Mouse (Mus musculus) myocyte (in vitro differentiated cells): Measurements from ENCODE around the gene AU021092. TPM values are rescaled to one million over a fixed set of nuclear protein-coding genes. Genes with fewer than 3 reads are reported as not detected.

Experiments
- H3K27me3 ChIP-seq: one replicate; pipeline ENCODE4 v1.6.1; 2011; ENCODE audit not compliant: control insufficient read depth, insufficient read depth, insufficient read length
- H3K36me3 ChIP-seq: one replicate; pipeline ENCODE4 v1.6.1; 2011; ENCODE audit not compliant: control insufficient read depth, insufficient read depth
- H3K4me2 ChIP-seq: one replicate; pipeline ENCODE4 v1.6.1; 2011; ENCODE audit warnings: low read depth, control low read depth
- H3K4me3 ChIP-seq: one replicate; pipeline ENCODE4 v1.5.1; 2011; ENCODE audit warnings: mild to moderate bottlenecking, control low read depth, moderate library complexity
- H3K79me2 ChIP-seq: one replicate; pipeline ENCODE4 v1.6.1; 2011; ENCODE audit not compliant: control insufficient read depth, insufficient read depth
- H3ac ChIP-seq: one replicate; pipeline ENCODE4 v1.6.1; 2011; ENCODE audit not compliant: control insufficient read depth, insufficient read length
- CEBPB ChIP-seq: IDR thresholded peaks from 2 replicates; pipeline ENCODE4 v1.6.1; 2011; ENCODE audit warnings: mild to moderate bottlenecking, moderate library complexity; ENCODE audit not compliant: poor library complexity, insufficient read depth, severe bottlenecking
- E2F4 ChIP-seq: IDR thresholded peaks from one replicate; pipeline ENCODE4 v1.6.1; 2011; ENCODE audit warnings: mild to moderate bottlenecking, control low read depth, moderate library complexity; ENCODE audit not compliant: insufficient read depth
- MAX ChIP-seq: IDR thresholded peaks from one replicate; pipeline ENCODE4 v1.6.1; 2011; ENCODE audit warnings: low read depth, mild to moderate bottlenecking, control low read depth
- MYOD1 ChIP-seq, 3 experiments: IDR thresholded peaks; one replicate each; pipeline ENCODE4 v1.6.1; 2011; ENCODE audit warnings: control low read depth in 2 of 3, low read depth in 2 of 3, mild to moderate bottlenecking in 2 of 3, moderate library complexity in 1 of 3; ENCODE audit not compliant: insufficient read length in 2 of 3, control insufficient read depth in 1 of 3
- MYOG ChIP-seq, 3 experiments: IDR thresholded peaks; one replicate each; pipeline ENCODE4 v1.6.1; 2011; ENCODE audit warnings: control low read depth in 2 of 3, low read depth in 2 of 3, mild to moderate bottlenecking in 2 of 3; ENCODE audit not compliant: insufficient read length in 2 of 3, control insufficient read depth in 1 of 3, insufficient read depth in 1 of 3
- POLR2A ChIP-seq: IDR thresholded peaks from one replicate; pipeline ENCODE4 v1.6.1; 2011; ENCODE audit warnings: low read depth, mild to moderate bottlenecking, control low read depth, moderate library complexity; ENCODE audit not compliant: insufficient read length
- POLR2AphosphoS2 ChIP-seq: IDR thresholded peaks from one replicate; pipeline ENCODE4 v1.6.1; 2011; ENCODE audit warnings: low read depth, control low read depth; ENCODE audit not compliant: insufficient read length
- REST ChIP-seq: IDR thresholded peaks from one replicate; pipeline ENCODE4 v1.6.1; 2011; ENCODE audit warnings: mild to moderate bottlenecking, control low read depth, moderate library complexity; ENCODE audit not compliant: insufficient read depth, insufficient read length
- SRF ChIP-seq: IDR thresholded peaks from one replicate; pipeline ENCODE4 v1.6.1; 2011; ENCODE audit warnings: low read depth; ENCODE audit not compliant: control insufficient read depth, insufficient read length
- TCF12 ChIP-seq: IDR thresholded peaks from one replicate; pipeline ENCODE4 v1.6.1; 2011; ENCODE audit warnings: mild to moderate bottlenecking, control low read depth; ENCODE audit not compliant: poor library complexity, insufficient read depth, severe bottlenecking
- TCF3 ChIP-seq: IDR thresholded peaks from one replicate; pipeline ENCODE4 v1.6.1; 2011; ENCODE audit warnings: low read depth, control low read depth; ENCODE audit not compliant: insufficient read length
- USF1 ChIP-seq: IDR thresholded peaks from one replicate; pipeline ENCODE4 v1.6.1; 2011; ENCODE audit warnings: low read depth, mild to moderate bottlenecking, control low read depth, moderate library complexity
- polyA plus RNA-seq: library from polyadenylated mRNA; unstranded; fragments of >200 nt; fragmentation: generic; extraction: Trizol; gene quantifications from one replicate; pipeline ENCODE4 v1.2.1, GENCODE M21; 2012; ENCODE audit warnings: missing spikeins

The AU021092 gene
- polyA plus RNA-seq, 1 experiment, result 1.3 TPM

DNA sequence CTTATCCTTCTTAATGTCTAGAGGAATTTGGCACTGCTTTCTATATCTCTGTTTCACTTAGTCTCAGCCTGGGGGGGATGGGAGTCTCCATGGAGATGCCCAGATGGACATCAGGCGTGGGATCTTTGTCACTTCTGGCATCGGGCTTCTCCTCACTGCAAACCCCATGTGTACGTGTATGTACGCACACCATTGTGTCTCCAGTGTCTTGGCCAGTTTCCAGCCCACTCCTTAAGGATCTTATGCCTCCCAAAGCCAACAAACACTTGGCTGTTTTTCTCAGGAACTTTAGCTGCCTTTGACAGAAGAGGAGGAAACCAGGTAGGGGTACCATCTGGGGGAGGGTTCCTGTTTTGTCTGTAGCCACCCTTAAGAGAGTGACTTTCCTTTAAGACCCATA lies 696 bp downstream of the AU021092 start:
- H3K36me3 ChIP-seq, result no peaks in the 10 kb centered on the region
- H3K27me3 ChIP-seq, result peaks cover 5% of the 10 kb centered on the region
- H3K4me3 ChIP-seq, result no peak overlapping the region
- TF ChIP-seq E2F4, result no peak
- no peak overlapping the region for H3K4me2 ChIP-seq
- no peaks in the 10 kb centered on the region for H3K79me2 ChIP-seq
- no peak overlapping the region for H3ac ChIP-seq

- peaks cover 5% of the 10 kb centered on the region for H3K27me3 ChIP-seq
- H3K4me2 ChIP-seq, result no peak overlapping the region
- no peak overlapping the region for H3K4me3 ChIP-seq
- TF ChIP-seq CEBPB, result no peak
- no peak for TF ChIP-seq TCF3
- TF ChIP-seq POLR2A, result no peak
- TF ChIP-seq MYOG (IDR thresholded peaks at IDR 0.05; ENCODE audit: control insufficient read depth in 1 of 3, insufficient read depth in 1 of 3, insufficient read length in 2 of 3, low read depth in 2 of 3), result no peak
- TF ChIP-seq SRF, result no peak
- no peak for TF ChIP-seq POLR2AphosphoS2
- H3K36me3 ChIP-seq, result no peaks in the 10 kb centered on the region
- no peaks in the 10 kb centered on the region for H3K79me2 ChIP-seq
- H3ac ChIP-seq, result no peak overlapping the region
Observed at GRCm38 (mm10) chr16:5217341-5218133, 4.6 kb downstream of the AU021092 start.

DNA sequence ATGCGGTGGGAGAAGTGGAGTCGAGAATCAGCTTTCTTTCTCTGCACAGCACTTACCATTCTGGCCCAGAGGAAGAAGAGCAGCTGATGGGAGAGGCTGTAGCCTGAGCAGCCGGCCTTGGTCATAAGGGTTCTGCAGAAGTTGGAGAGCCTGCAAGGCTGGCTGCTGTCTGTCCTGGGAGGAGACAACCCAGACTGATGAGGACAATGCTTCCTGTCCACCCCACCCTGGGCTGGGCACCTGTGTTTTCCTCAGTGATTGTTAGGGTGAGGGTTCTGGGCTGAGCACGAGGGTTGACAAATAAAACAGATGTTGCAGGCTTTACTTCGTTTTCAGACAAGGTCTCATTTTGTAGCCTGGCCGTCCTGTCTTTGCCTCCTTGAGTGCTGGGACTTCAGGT lies 5.4 kb downstream of the AU021092 start:
- H3K4me2 ChIP-seq, result no peak overlapping the region
- H3K79me2 ChIP-seq, result no peaks in the 10 kb centered on the region
- no peaks in the 10 kb centered on the region for H3K36me3 ChIP-seq
- H3K27me3 ChIP-seq, result peaks cover 5% of the 10 kb centered on the region
- TF ChIP-seq REST (no peak), E2F4 (no peak), USF1 (no peak), MYOD1 (IDR thresholded peaks at IDR 0.05; ENCODE audit: control insufficient read depth in 1 of 3, insufficient read length in 2 of 3, low read depth in 2 of 3) (no peak), POLR2A (no peak), SRF (no peak), MAX (no peak), TCF3 (no peak), MYOG (IDR thresholded peaks at IDR 0.05; ENCODE audit: control insufficient read depth in 1 of 3, insufficient read depth in 1 of 3, insufficient read length in 2 of 3, low read depth in 2 of 3) (no peak), TCF12 (no peak), POLR2AphosphoS2 (no peak), CEBPB (no peak)
- no peak overlapping the region for H3K4me3 ChIP-seq
- no peak overlapping the region for H3ac ChIP-seq

DNA sequence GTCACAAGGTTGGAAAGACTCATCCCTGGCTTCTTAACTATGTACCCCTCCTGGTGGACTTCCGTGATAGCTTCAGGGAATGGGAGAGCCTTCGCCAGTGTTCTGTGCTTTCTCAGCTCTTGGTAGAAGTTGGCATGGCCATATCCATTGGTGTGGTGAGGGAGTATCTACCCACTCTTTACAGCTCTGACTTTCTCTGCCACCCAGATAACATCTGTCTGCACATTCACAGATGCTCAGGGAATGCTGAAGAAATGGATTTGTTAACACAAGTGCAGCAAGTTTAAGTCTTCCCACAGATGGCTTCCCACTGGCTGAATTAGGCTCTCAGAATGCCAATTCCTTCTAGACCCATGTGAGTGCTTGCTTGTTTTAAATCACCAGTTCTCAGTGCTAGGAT lies 8.0 kb downstream of the AU021092 start:
- Histone ChIP-seq H3ac (no peak overlapping the region), H3K79me2 (no peaks in the 10 kb centered on the region), H3K4me2 (no peak overlapping the region), H3K4me3 (no peak overlapping the region), H3K36me3 (no peaks in the 10 kb centered on the region), H3K27me3 (no peaks in the 10 kb centered on the region)
- TF ChIP-seq TCF12 (no peak), POLR2AphosphoS2 (no peak), SRF (no peak), MYOG (IDR thresholded peaks at IDR 0.05; ENCODE audit: control insufficient read depth in 1 of 3, insufficient read depth in 1 of 3, insufficient read length in 2 of 3, low read depth in 2 of 3) (no peak), REST (no peak)

DNA sequence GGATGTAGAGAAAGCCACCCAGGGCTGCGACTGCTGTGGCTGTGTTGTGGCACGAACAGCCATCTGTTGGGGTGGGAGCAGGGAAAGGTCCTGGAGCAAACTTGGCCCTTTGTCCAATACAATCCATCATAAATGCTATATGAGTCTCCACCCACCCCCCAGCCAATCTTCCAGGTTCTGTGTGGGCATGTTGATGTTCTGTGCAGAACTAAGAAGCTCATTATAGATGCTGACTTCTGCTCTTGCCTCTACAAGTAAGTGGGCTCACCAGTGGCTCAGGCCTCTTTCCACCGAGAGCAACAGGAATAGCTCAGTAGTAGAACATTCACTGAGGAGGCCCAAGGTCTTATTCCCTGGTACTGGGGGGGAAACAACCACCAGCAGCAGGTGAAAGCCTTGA lies 9.9 kb downstream of the AU021092 start:
- no peak overlapping the region for H3K4me3 ChIP-seq
- H3K79me2 ChIP-seq, result no peaks in the 10 kb centered on the region
- no peaks in the 10 kb centered on the region for H3K36me3 ChIP-seq
- no peak overlapping the region for H3ac ChIP-seq
- H3K4me2 ChIP-seq, result no peak overlapping the region
- TF ChIP-seq CEBPB (no peak), POLR2AphosphoS2 (no peak)
- H3K27me3 ChIP-seq, result no peaks in the 10 kb centered on the region
